Mouse (Mus musculus): ENCODE data around the gene Rpl38.

Rpl38 gene

GRCm38 (mm10) chr11:114676896-114677530 lies 8.7 kb downstream of the Rpl38 start:
- in situ Hi-C loops (cut with MboI), result loop anchor here (10.0 kb wide), 1 partner anchor 118 kb away; the partner anchor contains the start of genes Btbd17 and Gpr142

- in situ Hi-C loops (cut with MboI), result loop anchor here (10.0 kb wide), 1 partner anchor 115 kb away; the partner anchor contains the start of genes Btbd17 and Gpr142
Observed at GRCm38 (mm10) chr11:114679582-114679981, 11.3 kb downstream of the Rpl38 start.

DNA sequence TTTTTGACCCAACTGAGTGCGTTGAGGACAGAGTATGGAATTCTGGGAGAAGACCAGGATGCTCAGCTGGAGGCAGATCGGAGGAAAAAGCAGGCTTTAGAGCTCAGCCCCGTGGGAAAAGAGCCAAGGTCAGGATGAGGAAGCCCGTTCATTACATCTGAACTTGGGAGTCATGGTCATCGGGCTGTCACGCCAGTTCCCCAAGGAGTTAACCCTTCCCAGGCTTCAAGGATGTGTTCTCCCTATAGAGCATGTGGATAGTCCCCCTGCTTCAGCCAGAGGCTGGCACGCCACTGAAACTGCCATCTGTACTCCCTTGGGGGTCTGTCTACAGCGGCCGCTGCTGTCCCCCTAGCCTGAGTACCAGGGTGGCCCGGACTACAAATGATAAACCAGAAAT lies 12.0 kb downstream of the Rpl38 start:
- in situ Hi-C loops (cut with MboI), result no loop called here

GRCm38 (mm10) chr11:114681054-114681453 lies 12.7 kb downstream of the Rpl38 start:
- in situ Hi-C loops (cut with MboI), result no loop called here

- in situ Hi-C loops (cut with MboI), result no loop called here
Observed at GRCm38 (mm10) chr11:114682321-114682900, 14.1 kb downstream of the Rpl38 start.

- in situ Hi-C loops (cut with MboI), result no loop called here
Observed at GRCm38 (mm10) chr11:114683029-114683721, 14.9 kb downstream of the Rpl38 start.

DNA sequence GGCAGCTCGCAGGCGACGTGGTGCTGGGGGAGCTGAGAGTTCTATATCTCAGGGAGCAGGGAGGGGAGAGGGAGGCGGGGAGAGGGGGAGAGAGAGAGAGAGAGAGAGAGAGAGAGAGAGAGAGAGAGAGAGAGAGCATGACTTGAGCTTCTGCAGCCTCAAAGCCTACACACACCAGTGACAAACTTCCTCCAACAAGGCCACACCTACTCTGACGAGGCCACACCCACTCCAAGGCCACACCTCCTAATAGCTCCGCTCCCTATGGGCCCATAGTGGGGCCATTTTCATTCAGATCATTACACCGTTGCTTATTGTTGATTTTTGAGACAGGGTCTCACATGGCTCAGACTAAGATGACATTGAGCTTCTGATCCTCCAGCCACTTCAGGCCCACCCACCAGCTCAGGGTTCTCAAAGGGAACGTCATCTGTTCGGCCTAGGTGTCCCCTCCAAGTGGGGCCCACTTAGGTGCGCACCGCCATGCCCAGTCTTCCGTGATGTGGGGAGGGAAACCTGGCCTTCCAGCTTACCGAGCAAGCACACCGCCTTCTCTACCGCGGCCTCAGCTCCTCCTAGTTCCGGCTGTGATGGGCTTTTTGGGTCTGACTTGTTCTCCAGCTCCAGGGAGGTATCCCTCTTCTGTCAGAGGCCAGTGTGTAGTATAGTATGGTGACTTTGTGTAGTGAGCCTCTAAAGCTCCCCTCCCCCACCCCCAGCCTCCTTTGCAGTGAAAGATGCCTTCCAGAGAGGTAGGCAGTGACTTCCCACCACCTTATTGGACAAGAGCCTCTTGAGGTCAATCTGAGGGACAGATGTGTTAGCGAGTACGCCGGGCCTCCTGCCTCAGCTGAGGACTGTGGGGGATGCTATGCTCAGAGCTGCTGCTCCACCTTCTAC lies 15.6 kb downstream of the Rpl38 start:
- in situ Hi-C loops (cut with MboI), result no loop called here

DNA sequence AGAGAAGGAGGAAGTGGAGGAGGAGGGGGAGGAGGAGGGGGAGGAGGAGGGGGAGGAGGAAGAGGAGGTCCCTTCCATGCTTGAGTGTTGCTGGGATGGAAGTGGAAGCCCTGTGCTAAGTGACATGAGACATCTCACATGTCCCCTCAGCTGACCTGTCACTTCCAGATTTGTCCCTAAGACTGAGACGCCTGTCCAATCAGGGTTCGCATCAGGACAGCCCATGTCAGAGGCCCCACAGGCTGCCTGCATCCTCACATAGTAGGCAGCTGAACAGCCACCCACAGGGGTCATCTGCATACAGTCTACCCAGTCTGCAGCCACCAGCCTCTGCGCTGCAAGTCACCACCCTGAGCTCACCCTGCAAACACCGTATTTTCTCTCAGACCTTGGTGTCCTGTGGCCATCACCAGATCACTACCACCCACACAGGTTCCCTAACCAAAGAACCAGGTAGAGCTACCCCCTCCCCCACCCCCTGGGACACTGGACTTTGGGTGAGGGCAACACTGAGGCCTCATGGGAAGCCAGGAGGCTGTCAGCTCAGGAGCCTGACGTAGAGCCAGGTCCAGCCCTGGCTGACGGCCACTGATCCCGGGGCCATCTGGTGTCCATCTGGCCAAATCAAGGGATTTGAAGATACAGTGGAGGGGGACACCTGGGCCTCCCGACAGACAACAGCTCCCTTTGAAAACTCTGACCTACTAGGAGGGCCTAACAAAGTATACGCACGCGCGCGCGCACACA lies 16.5 kb downstream of the Rpl38 start:
- in situ Hi-C loops (cut with MboI), result no loop called here

DNA sequence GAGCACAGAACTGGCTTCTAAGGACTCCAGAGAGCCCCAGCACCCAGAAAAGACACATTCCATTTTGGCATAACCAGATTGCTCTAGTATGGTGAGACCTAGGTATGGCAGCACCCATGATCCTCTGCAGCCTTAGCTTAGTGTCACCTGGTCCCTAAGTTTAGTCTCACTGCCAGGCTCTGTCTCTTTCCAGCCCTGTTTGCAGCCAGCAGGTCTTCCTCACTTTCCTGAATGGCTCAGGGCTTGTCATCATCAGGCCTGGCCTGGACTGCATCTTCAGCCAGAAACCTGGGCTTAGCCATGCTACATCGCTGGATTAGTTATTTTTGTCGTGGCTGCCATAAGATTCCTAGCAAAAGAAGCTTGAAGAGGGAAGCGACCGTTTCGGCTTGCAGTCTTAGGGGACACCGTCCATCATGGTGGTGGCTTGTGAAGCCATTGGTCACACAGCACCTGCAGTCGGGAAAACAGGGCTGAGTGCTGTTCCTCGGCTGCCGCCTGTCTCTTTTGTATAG lies 17.3 kb downstream of the Rpl38 start:
- in situ Hi-C loops (cut with MboI), result no loop called here

GRCm38 (mm10) chr11:114686221-114686959 lies 18.1 kb downstream of the Rpl38 start:
- in situ Hi-C loops (cut with MboI), result no loop called here

DNA sequence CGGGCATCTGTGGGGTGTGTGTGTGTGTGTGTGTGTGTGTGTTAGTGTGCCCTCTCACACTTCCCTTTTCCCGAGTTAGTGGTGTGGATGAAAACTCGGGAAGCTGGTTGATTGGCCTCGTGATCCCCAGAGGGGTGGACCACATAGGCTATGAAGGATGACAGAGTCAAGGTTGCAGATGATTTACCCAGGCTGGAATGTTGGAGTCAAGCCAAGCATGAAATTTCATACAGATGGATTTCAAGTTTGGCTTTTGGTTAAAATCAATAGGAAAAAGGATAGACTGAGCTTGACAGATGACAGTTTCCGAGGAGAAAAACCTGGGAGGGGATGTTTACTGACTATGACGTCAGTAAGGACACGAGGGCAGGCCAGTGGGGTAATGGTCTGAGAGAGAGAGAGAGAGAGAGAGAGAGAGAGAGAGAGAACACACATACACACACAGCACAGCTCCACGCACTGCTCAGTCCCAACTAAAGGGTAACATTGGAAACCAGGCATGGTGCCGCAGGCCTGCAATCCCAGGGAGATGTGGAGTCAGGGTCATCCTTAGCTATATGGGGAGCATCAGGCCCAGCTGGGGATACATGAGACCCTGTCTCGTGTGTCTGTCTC lies 19.4 kb downstream of the Rpl38 start:
- in situ Hi-C loops (cut with MboI), result no loop called here

GRCm38 (mm10) chr11:114688729-114689128 lies 20.4 kb downstream of the Rpl38 start:
- in situ Hi-C loops (cut with MboI), result no loop called here

DNA sequence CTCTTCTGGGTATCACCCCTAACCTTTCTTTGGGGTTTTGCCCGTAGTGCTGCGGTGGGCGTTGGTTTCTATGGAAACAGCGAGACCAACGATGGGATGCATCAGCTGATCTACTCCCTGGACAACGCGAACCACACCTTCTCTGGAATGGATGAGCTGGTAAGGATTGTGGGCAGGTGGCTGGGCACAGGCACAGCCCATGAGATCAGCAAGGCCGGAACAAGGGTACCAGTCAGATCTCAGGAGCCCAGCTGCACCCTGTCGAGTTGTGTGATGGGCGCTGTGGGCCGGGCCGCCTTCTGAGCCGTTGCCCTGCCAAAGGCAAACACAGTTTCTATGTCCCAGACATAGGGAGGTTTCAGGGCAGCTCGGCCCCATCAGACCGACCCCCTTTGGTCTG lies 21.9 kb downstream of the Rpl38 start:
- in situ Hi-C loops (cut with MboI), result no loop called here

DNA sequence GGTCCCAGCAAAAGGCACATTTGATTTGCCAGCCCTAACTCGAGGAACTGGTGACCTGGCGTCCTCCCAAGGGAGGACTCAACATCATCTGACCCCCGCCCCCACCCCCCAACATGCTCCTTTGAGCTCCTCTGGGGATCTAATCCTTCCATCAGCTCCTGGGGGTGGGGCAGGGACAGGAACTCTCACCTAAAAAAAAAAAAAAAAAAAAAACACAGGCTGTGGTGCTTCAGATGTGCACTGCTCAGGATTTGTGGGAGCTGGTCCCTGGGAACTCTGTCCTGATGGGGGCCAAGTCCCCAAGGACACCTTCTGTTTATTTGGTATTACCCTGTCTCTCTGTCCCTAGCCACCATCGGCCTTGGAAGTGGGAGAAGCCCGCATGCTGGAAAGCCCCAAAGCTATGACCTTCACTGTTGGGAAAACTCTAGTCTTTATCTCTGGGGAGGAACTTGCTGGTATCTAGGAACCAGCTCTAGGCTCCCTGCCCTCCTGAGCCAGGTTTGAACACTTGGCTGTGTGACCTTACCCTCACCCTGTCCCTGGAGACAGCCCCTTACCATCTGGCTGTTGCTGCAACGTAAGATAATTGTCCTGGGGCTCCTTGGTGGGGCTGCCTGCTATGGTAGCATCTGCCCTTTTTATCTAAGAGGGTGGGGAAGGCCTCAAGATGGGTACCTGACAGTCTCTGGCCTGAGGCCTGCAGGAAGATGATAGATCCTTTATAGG lies 23.3 kb downstream of the Rpl38 start:
- in situ Hi-C loops (cut with MboI), result no loop called here

DNA sequence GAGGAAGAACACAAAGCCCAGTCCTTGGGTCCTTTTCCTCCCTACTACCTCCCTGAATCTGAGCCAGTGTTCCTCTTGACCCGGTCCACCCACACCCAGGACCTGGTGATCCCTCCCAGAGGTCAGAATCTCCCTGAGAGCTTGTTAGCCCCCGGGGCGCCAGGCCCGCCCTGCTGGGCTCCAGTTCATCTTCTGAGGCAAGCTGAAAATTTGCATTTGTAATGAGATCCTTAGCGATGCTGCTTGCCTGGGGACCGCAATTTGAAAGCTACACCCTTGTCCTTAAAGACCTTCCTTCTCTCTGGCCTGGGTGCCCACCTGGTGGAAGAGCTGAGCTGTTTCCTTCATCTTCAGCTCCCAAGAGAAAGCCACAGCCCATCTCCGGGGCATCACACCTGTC lies 24.3 kb downstream of the Rpl38 start:
- in situ Hi-C loops (cut with MboI), result no loop called here

GRCm38 (mm10) chr11:114693456-114693855 lies 25.1 kb downstream of the Rpl38 start:
- in situ Hi-C loops (cut with MboI), result no loop called here

- in situ Hi-C loops (cut with MboI), result no loop called here
Observed at GRCm38 (mm10) chr11:114694451-114694850, 26.1 kb downstream of the Rpl38 start.

DNA sequence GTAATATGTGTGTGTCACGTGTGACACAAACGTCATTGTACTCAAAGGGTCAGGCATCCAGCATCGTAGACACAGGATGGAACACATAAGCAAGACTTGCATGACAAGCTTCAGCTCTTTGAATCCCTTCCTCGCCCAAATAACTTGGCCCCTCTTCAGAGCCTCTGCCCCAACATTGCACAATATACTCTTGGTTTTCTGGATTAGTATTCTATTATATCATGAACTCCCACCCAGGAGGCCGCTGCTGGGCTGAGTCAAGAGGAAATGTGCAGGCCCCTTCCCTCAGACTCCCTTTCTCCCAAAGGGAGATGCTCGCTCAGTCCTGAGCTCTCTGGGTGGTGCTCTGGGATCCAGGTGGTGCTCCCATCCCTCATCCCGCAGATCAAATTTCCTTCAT lies 30.2 kb downstream of the Rpl38 start:
- in situ Hi-C loops (cut with MboI), result no loop called here

GRCm38 (mm10) chr11:114699511-114699910 lies 31.2 kb downstream of the Rpl38 start:
- in situ Hi-C loops (cut with MboI), result no loop called here

All from mature B cell (primary cell).